Mouse (Mus musculus) lung, postnatal 36 days (tissue): Measurements from ENCODE around the gene Psmc3ip.
A peak's percentile ranks its signal among the peaks of the same experiment; 100 is the strongest.

Experiments
- DNase-seq: peaks from one replicate; pipeline ENCODE4 v3.0.0; 2022; ENCODE audit warnings: mixed read lengths

The Psmc3ip gene

GRCm38 (mm10) chr11:101118105-101118504, 22.9 kb upstream of the Psmc3ip start:
- no peak for DNase-seq

- peak; percentile 34 for DNase-seq
These were observed 20.3 kb upstream of the Psmc3ip start for GRCm38 (mm10) chr11:101115564-101115963.

DNA sequence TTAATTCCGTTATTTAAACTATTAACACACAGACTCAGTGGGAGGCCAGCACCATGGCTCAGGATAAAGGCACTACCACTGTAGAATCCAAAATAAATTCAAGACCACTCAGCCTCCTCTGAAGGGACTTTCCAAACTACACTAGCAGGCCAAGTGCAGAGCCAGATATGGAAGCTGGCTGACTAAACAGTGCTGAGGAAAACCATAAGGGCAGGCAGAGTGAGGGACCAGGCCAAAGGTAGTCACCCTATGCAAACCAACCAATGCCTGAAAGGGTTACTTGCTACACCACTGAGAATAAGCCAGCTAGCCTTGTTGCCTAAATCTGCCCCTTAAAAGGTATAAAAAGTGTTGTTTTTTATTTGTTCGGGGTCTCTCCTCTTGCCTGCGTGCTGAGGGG, 16.9 kb upstream of the Psmc3ip start:
- DNase-seq = no peak

GRCm38 (mm10) chr11:101111178-101111577, 15.9 kb upstream of the Psmc3ip start:
- DNase-seq = no peak

GRCm38 (mm10) chr11:101110708-101111107, 15.5 kb upstream of the Psmc3ip start:
- no peak for DNase-seq

GRCm38 (mm10) chr11:101109351-101109750, 14.1 kb upstream of the Psmc3ip start:
- no peak for DNase-seq

DNA sequence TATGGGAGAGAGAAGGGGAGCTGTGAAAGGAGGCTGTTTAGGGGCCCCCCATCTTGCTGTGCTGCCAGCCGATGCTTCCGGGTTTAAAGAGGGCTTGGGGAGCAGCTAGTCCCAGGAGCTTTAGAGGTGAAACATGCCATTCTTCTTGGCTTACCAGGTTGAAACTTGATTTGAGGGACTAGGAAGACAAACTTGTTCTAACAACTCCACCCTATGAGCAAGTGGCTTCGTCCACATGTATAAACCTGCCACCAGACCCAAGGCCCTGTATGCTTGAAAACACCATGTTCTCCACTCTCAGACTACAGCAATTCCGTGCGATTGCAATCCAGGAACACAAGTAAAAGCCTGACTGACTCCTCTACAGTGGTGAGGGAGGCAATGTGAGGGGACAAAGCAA, 7.8 kb upstream of the Psmc3ip start:
- DNase-seq = no peak

DNA sequence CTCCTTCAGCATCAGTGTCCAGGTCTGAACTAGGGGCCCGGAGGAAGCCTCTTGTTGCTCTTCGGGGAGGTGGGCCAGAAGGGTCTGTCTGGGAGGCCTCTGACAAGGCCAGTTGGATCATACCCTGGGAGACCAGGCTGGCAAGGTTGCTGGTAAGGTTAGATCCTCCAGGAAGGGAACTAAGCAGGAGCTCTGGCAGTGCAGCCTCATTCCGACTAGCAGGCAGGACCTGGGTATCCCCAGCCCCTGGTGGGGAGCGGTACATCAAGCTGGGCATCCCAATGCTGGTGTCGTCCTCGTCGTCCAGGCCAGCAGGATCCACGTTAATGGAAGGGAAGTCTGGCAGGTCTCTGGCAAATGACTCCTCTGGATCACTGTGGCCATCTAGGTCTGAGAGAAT, 3.0 kb upstream of the Psmc3ip start:
- DNase-seq = no peak

DNA sequence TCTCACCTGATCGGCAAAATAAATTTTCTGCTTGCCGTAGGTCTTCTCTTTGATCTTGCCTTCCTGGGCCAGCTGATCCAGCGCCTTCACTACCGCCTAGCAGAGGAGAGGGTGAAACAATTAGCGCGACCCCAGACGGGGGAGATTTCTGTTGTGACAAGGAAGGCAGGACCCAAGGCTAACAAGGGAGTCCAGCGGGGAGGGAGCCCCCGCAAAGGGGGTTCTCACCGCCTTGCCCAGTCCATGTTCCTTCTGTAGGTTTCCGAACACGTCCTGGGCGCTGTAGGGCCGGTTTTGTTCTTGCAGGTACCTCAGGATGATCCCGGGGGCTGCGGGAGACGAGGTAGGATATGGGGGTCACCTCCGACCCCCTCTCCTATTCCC, 314 bp downstream of the Psmc3ip start:
- no peak for DNase-seq

- DNase-seq = no peak
These were observed 5.3 kb downstream of the Psmc3ip start for GRCm38 (mm10) chr11:101089931-101090330.

DNA sequence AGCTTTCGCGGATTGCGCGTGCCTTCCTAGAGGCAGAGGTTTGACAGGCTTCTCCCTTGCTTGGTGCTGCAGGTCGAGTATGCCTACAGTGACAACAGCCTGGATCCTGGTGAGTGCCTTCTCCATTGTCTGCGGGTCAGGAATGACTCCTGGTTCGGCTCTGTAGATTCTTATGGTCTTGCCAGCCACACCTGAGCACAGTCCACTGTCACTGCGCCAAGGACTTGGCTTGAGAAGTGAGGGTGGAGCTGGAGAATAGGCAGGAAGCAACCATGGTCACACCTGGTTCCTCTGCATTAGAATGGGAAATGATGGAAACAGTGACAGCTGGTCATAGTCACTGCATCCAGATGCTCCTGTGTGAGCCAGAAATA, 7.6 kb downstream of the Psmc3ip start:
- peak; percentile 37 for DNase-seq

- peak; percentile 96 for DNase-seq
These were observed 8.2 kb downstream of the Psmc3ip start, which contains the start of gene Mlx for GRCm38 (mm10) chr11:101086756-101087681. Mlx (plus strand) TSS chr11:101087277.

GRCm38 (mm10) chr11:101086323-101086674, 8.9 kb downstream of the Psmc3ip start:
- no peak for DNase-seq

- DNase-seq = no peak
These were observed 9.5 kb downstream of the Psmc3ip start for GRCm38 (mm10) chr11:101085617-101086322.

GRCm38 (mm10) chr11:101084811-101085210, 10.4 kb downstream of the Psmc3ip start:
- DNase-seq = no peak

- no peak for DNase-seq
These were observed 11.0 kb downstream of the Psmc3ip start for GRCm38 (mm10) chr11:101084246-101084645.

GRCm38 (mm10) chr11:101083083-101083697, 12.0 kb downstream of the Psmc3ip start:
- peak; percentile 35 for DNase-seq

DNA sequence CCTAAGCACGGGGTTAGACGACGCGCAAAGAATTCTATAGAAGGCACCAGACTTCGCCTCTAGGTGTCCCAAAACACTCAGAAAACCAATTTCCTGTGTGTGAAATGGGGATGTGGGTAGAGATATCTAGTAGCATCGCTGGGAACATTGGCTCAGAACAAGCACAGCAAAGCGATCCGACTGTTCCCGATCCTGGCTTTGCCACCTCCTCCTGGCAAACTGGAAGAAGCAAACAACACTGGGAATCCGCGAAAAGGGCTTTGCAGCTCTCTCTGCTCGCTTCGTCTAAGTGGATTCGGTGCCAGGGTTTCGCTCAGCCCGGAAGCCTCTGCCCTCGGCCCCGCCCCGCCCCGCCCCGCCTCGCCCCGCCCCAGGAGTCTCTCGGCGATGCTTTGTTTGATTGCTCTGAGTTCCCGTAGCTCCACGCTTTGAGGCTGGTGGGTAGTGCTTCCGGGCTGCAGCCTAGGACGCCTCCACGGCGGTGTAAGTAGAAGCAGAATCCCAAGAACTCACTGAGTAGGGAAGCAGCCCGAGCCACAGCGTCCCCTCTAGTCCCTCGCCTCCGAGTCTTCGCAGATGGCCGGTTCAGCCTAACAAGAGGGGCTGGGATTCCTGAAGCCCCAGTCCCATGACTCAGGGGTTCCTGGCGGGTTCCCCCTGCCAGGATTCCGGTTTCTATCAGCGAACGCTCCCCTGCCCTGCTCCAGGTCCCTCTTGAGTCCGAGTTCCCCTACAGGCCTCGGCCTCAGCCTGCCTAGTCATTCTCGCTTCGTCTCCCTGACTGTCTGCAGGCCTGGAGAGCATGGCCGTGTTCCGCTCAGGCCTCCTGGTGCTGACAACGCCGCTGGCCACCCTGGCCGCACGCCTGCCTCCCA, 12.8 kb downstream of the Psmc3ip start, which contains the start of gene Coasy:
Gene Coasy (plus strand): TSS at position 358 of the 875 bp plus-strand sequence.
- DNase-seq = peak; percentile 88

DNA sequence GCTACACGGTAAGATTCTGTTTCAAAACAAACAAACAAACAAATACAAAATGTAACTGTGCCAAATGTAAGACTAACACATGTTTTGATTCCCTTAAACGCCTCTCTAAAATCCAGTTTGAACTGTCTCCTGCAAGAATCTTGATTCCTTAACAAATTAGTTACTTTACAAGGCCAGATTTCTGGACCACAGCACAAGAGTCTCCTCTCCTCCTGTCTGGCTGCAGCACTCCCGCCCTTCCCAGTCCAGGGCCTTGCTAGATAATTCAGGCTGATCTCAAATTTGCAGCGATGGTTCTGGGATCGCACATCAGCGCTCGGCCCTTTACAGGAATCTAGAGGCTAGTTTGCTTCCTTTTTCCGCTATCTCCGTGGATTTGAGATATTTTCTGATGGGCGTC, 13.6 kb downstream of the Psmc3ip start:
- DNase-seq = no peak

GRCm38 (mm10) chr11:101080421-101080820, 14.8 kb downstream of the Psmc3ip start:
- DNase-seq = no peak

DNA sequence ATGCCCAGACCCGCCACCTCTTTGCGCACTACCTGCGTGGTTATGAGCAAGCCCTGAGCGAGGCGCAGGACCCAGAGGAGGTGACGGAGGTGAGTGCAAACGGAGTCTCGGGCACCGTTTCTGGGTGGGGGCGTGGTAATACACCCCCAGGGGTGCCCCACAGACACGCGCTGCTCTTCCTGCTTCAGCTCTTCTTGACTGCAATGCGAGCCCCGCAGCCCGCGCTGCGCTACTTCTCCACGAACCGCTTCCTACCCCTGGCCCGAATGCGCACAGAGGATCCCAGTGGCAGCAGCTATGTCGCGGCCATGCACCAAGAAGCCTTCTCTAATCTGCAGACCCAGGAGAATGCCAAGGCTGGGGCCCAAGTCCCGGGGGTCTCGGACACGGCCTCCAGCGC, 15.5 kb downstream of the Psmc3ip start:
- no peak for DNase-seq

- no peak for DNase-seq
These were observed 17.1 kb downstream of the Psmc3ip start, which contains the start of gene Hsd17b1 for GRCm38 (mm10) chr11:101078121-101078520. Hsd17b1 (plus strand) TSS chr11:101078411.
